ENCODE assay signal across 18 mouse cellular contexts in the genomic region with DNA sequence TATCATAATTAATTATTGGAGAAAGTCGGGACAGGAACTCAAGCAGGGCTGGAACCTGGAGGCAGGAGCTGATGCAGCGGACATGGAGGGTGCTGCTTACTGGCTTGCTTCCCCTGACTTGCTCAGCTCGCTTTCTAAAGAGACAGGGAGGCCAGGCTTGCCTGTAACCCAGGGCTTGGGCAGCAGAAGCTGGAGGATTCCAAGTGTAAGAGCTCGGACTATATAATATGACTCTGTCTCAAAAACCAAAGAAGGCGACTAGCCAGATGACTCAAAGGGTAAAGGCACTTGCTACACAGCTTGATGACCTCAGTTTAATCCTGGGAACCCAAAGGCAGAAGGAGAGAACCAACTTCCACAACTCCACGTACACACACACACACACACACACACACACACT. TPM values are rescaled to one million over a fixed set of nuclear protein-coding genes. Genes with fewer than 3 reads are reported as not detected.
A peak's percentile ranks its signal among the peaks of the same experiment; 100 is the strongest.
DNase-seq lines count a peak whose midpoint lies in the region; ATAC-seq lines count a peak whose summit lies in the region.
"Had no signal": no experiment of that assay in that cellular context is flagged by ENCODE, and none has a peak within 500 bp of the region (broad histone marks: within the 10 kb centered on the region; RNA-seq: fewer than 3 reads in every experiment).

No protein-coding gene starts in this region.

- no peak overlapping the region for H3K4me3 ChIP-seq in heart, embryonic 15.5 days
- no peak overlapping the region for H3K4me3 ChIP-seq in midbrain, embryonic 12.5 days
- H3K4me3 ChIP-seq in midbrain, embryonic 10.5 days: no peak overlapping the region
- H3K4me3 ChIP-seq in forebrain, embryonic 11.5 days (ENCODE audit: low read depth, low read length): no peak overlapping the region
- no peak overlapping the region for H3K4me3 ChIP-seq in stomach, embryonic 15.5 days (replicated peaks)
- H3K4me3 ChIP-seq: embryonic facial prominence, embryonic 12.5 days had no signal

- no peaks in the 10 kb centered on the region for H3K27me3 ChIP-seq in heart, embryonic 15.5 days
- no peaks in the 10 kb centered on the region for H3K27me3 ChIP-seq in midbrain, embryonic 12.5 days
- no peaks in the 10 kb centered on the region for H3K27me3 ChIP-seq in midbrain, embryonic 10.5 days (ENCODE audit: low read depth, poor library complexity, severe bottlenecking)
- H3K27me3 ChIP-seq in forebrain, embryonic 11.5 days (ENCODE audit: control insufficient read depth, insufficient read depth, low read length): no peaks in the 10 kb centered on the region
- H3K27me3 ChIP-seq in stomach, embryonic 15.5 days (replicated peaks): no peaks in the 10 kb centered on the region
- H3K27me3 ChIP-seq: embryonic facial prominence, embryonic 12.5 days had no signal

- 33% methylated on average over 6 of the region's 6 CpGs for WGBS in heart, embryonic 15.5 days
- 73% methylated on average over 6 of the region's 6 CpGs for WGBS in midbrain, embryonic 12.5 days
- 85% methylated on average over 6 of the region's 6 CpGs for WGBS in midbrain, embryonic 10.5 days
- WGBS in forebrain, embryonic 11.5 days: 67% methylated on average over 6 of the region's 6 CpGs
- WGBS in stomach, embryonic 15.5 days: 49% methylated on average over 6 of the region's 6 CpGs

- intact Hi-C loops in heart, postnatal 10 days (cut with DNase I): no loop called here

- H3K4me1 ChIP-seq in heart, embryonic 15.5 days (replicated peaks): peaks cover 26% of the 10 kb centered on the region
- peaks cover 16% of the 10 kb centered on the region for H3K4me1 ChIP-seq in midbrain, embryonic 12.5 days
- peaks cover 11% of the 10 kb centered on the region; the same call in 1 of the 2 replicates for H3K4me1 ChIP-seq in midbrain, embryonic 10.5 days
- no peaks in the 10 kb centered on the region for H3K4me1 ChIP-seq in forebrain, embryonic 11.5 days (replicated peaks; ENCODE audit: control insufficient read depth, insufficient read depth, low read length)
- peaks cover 7% of the 10 kb centered on the region; the same call in 1 of the 2 replicates for H3K4me1 ChIP-seq in stomach, embryonic 15.5 days

- H3K4me2 ChIP-seq in heart, embryonic 15.5 days: peak overlapping the region; percentile 25; the same call in 1 of the 2 replicates
- no peak overlapping the region for H3K4me2 ChIP-seq in midbrain, embryonic 12.5 days (replicated peaks)
- no peak overlapping the region for H3K4me2 ChIP-seq in forebrain, embryonic 11.5 days (ENCODE audit: low read depth, low read length, severe bottlenecking)
- no peak overlapping the region for H3K4me2 ChIP-seq in stomach, embryonic 15.5 days
- H3K4me2 ChIP-seq: embryonic facial prominence, embryonic 12.5 days had no signal

- no peaks in the 10 kb centered on the region for H3K36me3 ChIP-seq in heart, embryonic 15.5 days
- H3K36me3 ChIP-seq in midbrain, embryonic 12.5 days: no peaks in the 10 kb centered on the region
- peaks cover 7% of the 10 kb centered on the region; the same call in 1 of the 2 replicates for H3K36me3 ChIP-seq in midbrain, embryonic 10.5 days
- H3K36me3 ChIP-seq in forebrain, embryonic 11.5 days (ENCODE audit: control insufficient read depth, insufficient read depth, low read length): no peaks in the 10 kb centered on the region
- no peaks in the 10 kb centered on the region for H3K36me3 ChIP-seq in stomach, embryonic 15.5 days
- H3K36me3 ChIP-seq: embryonic facial prominence, embryonic 12.5 days had no signal

- peak overlapping the region; percentile 80 for H3K27ac ChIP-seq in heart, embryonic 15.5 days
- peak overlapping the region; percentile 42 for H3K27ac ChIP-seq in midbrain, embryonic 12.5 days (replicated peaks)
- H3K27ac ChIP-seq in midbrain, embryonic 10.5 days (replicated peaks): no peak overlapping the region
- peak overlapping the region; percentile 21; the same call in 1 of the 2 replicates for H3K27ac ChIP-seq in forebrain, embryonic 11.5 days (ENCODE audit: low read depth, low read length)
- H3K27ac ChIP-seq in stomach, embryonic 15.5 days: peak overlapping the region; percentile 7; the same call in 1 of the 2 replicates
- H3K27ac ChIP-seq: embryonic facial prominence, embryonic 12.5 days; macrophage had no signal

- H3K9me3 ChIP-seq in heart, embryonic 15.5 days (replicated peaks): no peaks in the 10 kb centered on the region
- H3K9me3 ChIP-seq in midbrain, embryonic 12.5 days: no peaks in the 10 kb centered on the region
- H3K9me3 ChIP-seq in midbrain, embryonic 10.5 days (replicated peaks): no peaks in the 10 kb centered on the region
- H3K9me3 ChIP-seq in forebrain, embryonic 11.5 days (ENCODE audit: control insufficient read depth, low read length): no peaks in the 10 kb centered on the region
- no peaks in the 10 kb centered on the region for H3K9me3 ChIP-seq in stomach, embryonic 15.5 days
- H3K9me3 ChIP-seq: embryonic facial prominence, embryonic 12.5 days had no signal

- ATAC-seq in heart, embryonic 15.5 days (replicated peaks; ENCODE audit: insufficient number of reproducible peaks, insufficient read depth, low FRiP score, low read depth): no peak
- ATAC-seq in midbrain, embryonic 12.5 days (ENCODE audit: low FRiP score, low read depth): no peak
- ATAC-seq in forebrain, embryonic 11.5 days (replicated peaks; ENCODE audit: low FRiP score): no peak
- ATAC-seq in stomach, embryonic 15.5 days (ENCODE audit: insufficient read depth, low FRiP score, low read depth): no peak
- ATAC-seq: CD4-positive, CD25-positive, alpha-beta regulatory T cell, adult 4 months; liver, postnatal 0 days had no signal

- DNase-seq in heart, postnatal 10 days: no peak
- DNase-seq in midbrain, embryonic 10.5 days (ENCODE audit: low spot score): no peak
- no peak for DNase-seq in forebrain, embryonic 11.5 days (ENCODE audit: low spot score)
- no peak for DNase-seq in spleen, postnatal 4 days (ENCODE audit: low spot score in 2 of 2)
- DNase-seq in cerebellum, adult 9-10 months: no peak
- DNase-seq: adrenal gland, postnatal 36 days; cerebellum, postnatal 36 days; gastrocnemius, postnatal 14 days; kidney, postnatal 14 days; liver, postnatal 0 days had no signal

- no peak overlapping the region for H3K9ac ChIP-seq in heart, embryonic 15.5 days
- no peak overlapping the region for H3K9ac ChIP-seq in midbrain, embryonic 12.5 days (replicated peaks)
- H3K9ac ChIP-seq in forebrain, embryonic 11.5 days (ENCODE audit: low read length): no peak overlapping the region
- no peak overlapping the region for H3K9ac ChIP-seq in stomach, embryonic 15.5 days
- H3K9ac ChIP-seq: embryonic facial prominence, embryonic 12.5 days; liver, postnatal 0 days had no signal

RNA-seq across cellular contexts. Expression of gene Gpr156, which starts 22.9 kb away (rescaled TPM):
- polyA plus RNA-seq in heart, embryonic 15.5 days (2015; fragmentation: Nextera tagmentation; extraction: Ambion mirVana): 0.19 and 0.37 TPM in 2 replicates
- total RNA-seq in heart, postnatal 10 days (2021): under 1 TPM; 0.07 to 0.14 TPM
- polyA plus RNA-seq in midbrain, embryonic 12.5 days (2016; fragmentation: Nextera tagmentation; extraction: Ambion mirVana): 6.8 and 7.7 TPM in 2 replicates
- 2.0 and 3.2 TPM in 2 replicates for polyA plus RNA-seq in midbrain, embryonic 10.5 days (2016; fragmentation: Nextera tagmentation; extraction: Ambion mirVana)
- 4.2 and 4.3 TPM in 2 replicates for polyA plus RNA-seq in forebrain, embryonic 11.5 days (2014; fragmentation: Nextera tagmentation; extraction: Ambion mirVana)
- 0.18 and 0.22 TPM in 2 replicates for polyA plus RNA-seq in stomach, embryonic 15.5 days (2015; fragmentation: Nextera tagmentation; extraction: Ambion mirVana)
- polyA plus RNA-seq: CD4-positive, CD25-positive, alpha-beta regulatory T cell, adult 4 months; macrophage had no signal

RNA-seq across cellular contexts. Expression of gene Lrrc58, which starts 25.2 kb away (rescaled TPM):
- polyA plus RNA-seq in heart, embryonic 15.5 days (2015; fragmentation: Nextera tagmentation; extraction: Ambion mirVana): 36.4 and 41.7 TPM in 2 replicates
- total RNA-seq in heart, postnatal 10 days (2021): 100 to 1,000 TPM in 1 of 2 experiments, 10 to 100 TPM in 1; 89.1 to 116 TPM
- polyA plus RNA-seq in midbrain, embryonic 12.5 days (2016; fragmentation: Nextera tagmentation; extraction: Ambion mirVana): 53.8 and 59.2 TPM in 2 replicates
- polyA plus RNA-seq in midbrain, embryonic 10.5 days (2016; fragmentation: Nextera tagmentation; extraction: Ambion mirVana): 52.5 and 53.3 TPM in 2 replicates
- 64.8 and 73.5 TPM in 2 replicates for polyA plus RNA-seq in forebrain, embryonic 11.5 days (2014; fragmentation: Nextera tagmentation; extraction: Ambion mirVana)
- 50.1 and 54.3 TPM in 2 replicates for polyA plus RNA-seq in stomach, embryonic 15.5 days (2015; fragmentation: Nextera tagmentation; extraction: Ambion mirVana)

RNA-seq across cellular contexts. Expression of gene Gm36028, which starts 32.4 kb away (rescaled TPM):
- polyA plus RNA-seq in heart, embryonic 15.5 days (2015; fragmentation: Nextera tagmentation; extraction: Ambion mirVana): 4.9 and 6.3 TPM in 2 replicates
- under 1 TPM in 1 of 2 experiments, not detected in 1; 0.45 TPM for total RNA-seq in heart, postnatal 10 days (2021)
- polyA plus RNA-seq in midbrain, embryonic 12.5 days (2016; fragmentation: Nextera tagmentation; extraction: Ambion mirVana): 0.27 and 0.63 TPM in 2 replicates
- polyA plus RNA-seq in midbrain, embryonic 10.5 days (2016; fragmentation: Nextera tagmentation; extraction: Ambion mirVana): 0.25 and 0.34 TPM in 2 replicates
- polyA plus RNA-seq in forebrain, embryonic 11.5 days (2014; fragmentation: Nextera tagmentation; extraction: Ambion mirVana): 0.24 and 0.40 TPM in 2 replicates
- polyA plus RNA-seq in stomach, embryonic 15.5 days (2015; fragmentation: Nextera tagmentation; extraction: Ambion mirVana): 0.93 and 1.1 TPM in 2 replicates
- total RNA-seq: gastrocnemius, postnatal 14 days; layer of hippocampus, postnatal 10 days had no signal
- polyA plus RNA-seq: CD4-positive, CD25-positive, alpha-beta regulatory T cell, adult 4 months; intestine, embryonic 14.5 days; liver, postnatal 0 days; macrophage had no signal
